Mouse (Mus musculus) G1E (cell line): ENCODE measurements around the gene Dhrs4.

Source experiments
- CTCF ChIP-seq: IDR thresholded peaks from 2 replicates; pipeline ENCODE4 v1.5.1; 2012; ENCODE audit warnings: low read depth, low read length, inconsistent platforms, mixed read lengths
- GATA1 ChIP-seq: IDR thresholded peaks from 2 replicates; pipeline ENCODE4 v1.6.1; 2012; ENCODE audit warnings: borderline replicate concordance, low read length, inconsistent platforms, mixed read lengths
- POLR2AphosphoS5 ChIP-seq: IDR thresholded peaks from 2 replicates; pipeline ENCODE4 v1.6.1; 2012; ENCODE audit warnings: low read depth, low read length, inconsistent platforms; ENCODE audit not compliant: insufficient replicate concordance

GRCm38 (mm10) chr14:55518897-55519296 lies 40.3 kb downstream of the Dhrs4 start:
- TF ChIP-seq CTCF (no peak), GATA1 (no peak), POLR2AphosphoS5 (no peak)
